Mouse (Mus musculus) heart, embryonic 12.5 days (tissue): ENCODE data around the gene Ano10. TPM values are rescaled to one million over a fixed set of nuclear protein-coding genes. Genes with fewer than 3 reads are reported as not detected.

Experiments used
- ATAC-seq: fragments of 200-750 bp; cut with Nextera tagmentation; 2 replicates; pipeline ENCODE4 v1.8.0; 2017; ENCODE audit warnings: moderate TSS enrichment, moderate library complexity; ENCODE audit not compliant: insufficient number of reproducible peaks, low FRiP score
- H3K27ac ChIP-seq: fragments of 300-500 bp; sonication (generic); 2 replicates; pipeline ENCODE4 v1.5.1; 2016; ENCODE audit warnings: mild to moderate bottlenecking, moderate library complexity; ENCODE audit not compliant: poor library complexity, severe bottlenecking
- H3K27me3 ChIP-seq: fragments of 300-500 bp; sonication (generic); replicated peaks from 2 replicates; pipeline ENCODE4 v1.6.1; 2016; ENCODE audit warnings: mild to moderate bottlenecking, moderate library complexity
- H3K36me3 ChIP-seq: fragments of 300-500 bp; sonication (generic); 2 replicates; pipeline ENCODE4 v1.6.1; 2016; ENCODE audit warnings: mild to moderate bottlenecking, moderate library complexity
- H3K4me1 ChIP-seq: fragments of 300-500 bp; sonication (generic); replicated peaks from 2 replicates; pipeline ENCODE4 v1.6.1; 2016; ENCODE audit warnings: mild to moderate bottlenecking
- H3K4me2 ChIP-seq: fragments of 300-500 bp; sonication (generic); 2 replicates; pipeline ENCODE4 v1.6.1; 2016; ENCODE audit warnings: mild to moderate bottlenecking, moderate library complexity
- H3K4me3 ChIP-seq: fragments of 300-500 bp; sonication (generic); 2 replicates; pipeline ENCODE4 v1.5.1; 2016; ENCODE audit warnings: mild to moderate bottlenecking
- H3K9ac ChIP-seq: fragments of 300-500 bp; sonication (generic); 2 replicates; pipeline ENCODE4 v1.6.1; 2016; ENCODE audit warnings: mild to moderate bottlenecking, moderate library complexity
- H3K9me3 ChIP-seq: fragments of 300-500 bp; sonication (generic); replicated peaks from 2 replicates; pipeline ENCODE4 v1.6.1; 2016; ENCODE audit warnings: mild to moderate bottlenecking, moderate library complexity
- WGBS: fragments of 180-500 bp; shearing (Covaris S2); methylation state at CpG from one replicate; pipeline ENCODE4 v1.1.7; 2016; 5-methylcytosine and 5-hydroxymethylcytosine counted together
- polyA plus RNA-seq: library from polyadenylated mRNA; unstranded; fragments of >200 nt; fragmentation: Nextera tagmentation; extraction: Ambion mirVana; gene quantifications from 2 replicates; pipeline ENCODE4 v1.2.1, GENCODE M21; 2016

The Ano10 gene
- polyA plus RNA-seq, 1 experiment from 2014 or later: 34.7 TPM

DNA sequence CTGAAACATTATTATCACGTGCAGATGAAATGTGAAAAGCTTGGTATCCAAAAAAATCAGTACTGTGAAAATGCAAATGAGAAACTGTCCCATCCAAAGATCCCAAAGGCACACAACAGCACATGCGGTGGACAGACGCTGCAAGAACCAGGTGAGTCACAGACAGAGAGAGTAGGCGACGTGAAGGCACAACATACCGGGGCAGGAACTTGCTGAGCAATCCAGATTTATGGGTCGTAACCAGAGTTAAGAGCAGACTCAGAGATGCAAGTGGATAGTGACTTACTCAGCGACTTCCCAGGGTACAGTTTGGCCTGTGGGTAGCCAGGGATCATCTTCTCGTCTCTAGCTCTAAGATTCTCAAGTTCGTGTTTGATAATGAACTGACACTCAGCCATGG, 23.3 kb downstream of the Ano10 start:
- ATAC-seq: no peak
- H3K36me3 ChIP-seq: peaks cover 42% of the 10 kb centered on the region
- peaks cover 2% of the 10 kb centered on the region for H3K4me1 ChIP-seq
- H3K9ac ChIP-seq: no peak overlapping the region
- no peak overlapping the region for H3K27ac ChIP-seq
- WGBS: 78% methylated on average over 10 of the region's 10 CpGs
- H3K27me3 ChIP-seq: no peaks in the 10 kb centered on the region
- no peak overlapping the region for H3K4me3 ChIP-seq
- no peak overlapping the region for H3K4me2 ChIP-seq
- H3K9me3 ChIP-seq: no peaks in the 10 kb centered on the region

DNA sequence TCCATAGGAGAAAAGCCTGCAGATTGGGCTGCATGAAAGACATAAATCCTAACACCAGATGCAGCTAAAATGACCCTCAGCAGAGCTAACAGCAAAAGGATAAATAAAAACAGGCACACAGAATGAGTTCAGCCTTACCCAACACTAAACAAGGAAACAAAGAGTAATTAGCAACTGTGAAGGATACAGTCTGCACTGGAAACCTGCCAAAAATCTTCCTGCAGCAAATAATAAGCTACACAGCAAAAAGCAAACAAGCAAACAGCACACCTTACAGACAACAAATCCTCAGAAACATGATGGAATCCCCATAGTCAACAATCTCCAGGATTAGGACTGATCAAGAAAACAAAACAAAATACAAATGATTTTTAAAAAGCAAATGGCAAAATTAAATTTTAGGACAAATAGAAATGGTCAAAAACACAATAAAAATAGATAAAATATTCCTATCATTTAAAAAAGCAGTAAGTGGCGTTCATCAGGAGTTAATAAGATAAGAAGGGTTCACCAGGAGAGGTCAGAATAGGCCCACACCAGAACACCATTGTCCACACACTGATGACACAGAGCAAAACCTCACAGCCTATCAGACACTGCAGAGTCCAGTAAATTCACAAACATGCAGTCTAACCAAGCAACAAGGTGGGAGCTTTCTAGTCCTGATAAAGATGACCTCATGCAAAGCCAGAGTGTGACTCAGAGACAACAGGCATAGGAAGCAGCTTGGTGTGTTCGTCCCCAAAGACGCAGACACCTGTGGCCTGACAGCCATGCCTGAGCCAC, 24.8 kb downstream of the Ano10 start:
- Histone ChIP-seq H3K9me3 (no peaks in the 10 kb centered on the region), H3K27me3 (no peaks in the 10 kb centered on the region), H3K4me2 (no peak overlapping the region), H3K9ac (no peak overlapping the region), H3K4me3 (no peak overlapping the region), H3K36me3 (peaks cover 36% of the 10 kb centered on the region), H3K27ac (no peak overlapping the region), H3K4me1 (peaks cover 11% of the 10 kb centered on the region)
- ATAC-seq: no peak
- WGBS: 73% methylated on average over 3 of the region's 3 CpGs

DNA sequence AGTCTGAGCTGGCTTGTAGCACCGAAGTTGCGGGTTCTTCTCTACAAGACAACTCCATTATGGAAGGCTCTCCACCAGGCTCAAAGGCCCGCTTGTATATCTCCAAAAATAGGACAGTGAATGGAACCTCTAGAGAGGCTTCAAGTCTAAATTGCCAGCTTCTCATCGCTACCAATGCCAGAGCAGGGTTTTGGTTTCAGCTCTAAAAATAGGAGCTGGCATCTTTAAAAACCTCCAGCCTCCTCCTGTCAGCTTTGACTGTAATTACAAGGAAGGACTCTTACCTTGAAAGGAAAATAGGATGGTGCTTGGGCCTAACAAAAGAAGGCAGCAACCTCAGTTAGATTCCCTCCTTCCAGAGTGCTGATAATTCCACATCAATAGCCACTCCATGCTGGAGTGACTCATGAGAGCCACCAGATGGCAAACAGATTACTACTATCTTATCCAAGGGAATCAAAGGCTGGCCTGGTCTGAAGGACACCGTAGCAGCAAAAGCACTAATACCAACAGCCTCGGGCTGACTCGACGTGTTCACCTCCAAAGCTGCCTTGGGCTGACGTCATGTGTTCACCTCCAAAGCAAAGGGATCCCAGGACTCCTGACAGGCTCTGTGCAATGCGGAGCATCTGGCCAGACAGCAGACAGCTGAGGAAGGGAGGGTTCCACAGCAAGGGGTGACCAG, 28.6 kb downstream of the Ano10 start:
- Histone ChIP-seq H3K4me1 (peaks cover 11% of the 10 kb centered on the region), H3K36me3 (peaks cover 33% of the 10 kb centered on the region), H3K9me3 (no peaks in the 10 kb centered on the region), H3K4me3 (no peak overlapping the region), H3K9ac (no peak overlapping the region), H3K27ac (no peak overlapping the region), H3K27me3 (no peaks in the 10 kb centered on the region), H3K4me2 (no peak overlapping the region)
- no peak for ATAC-seq
- 52% methylated on average over 10 of the region's 10 CpGs for WGBS

DNA sequence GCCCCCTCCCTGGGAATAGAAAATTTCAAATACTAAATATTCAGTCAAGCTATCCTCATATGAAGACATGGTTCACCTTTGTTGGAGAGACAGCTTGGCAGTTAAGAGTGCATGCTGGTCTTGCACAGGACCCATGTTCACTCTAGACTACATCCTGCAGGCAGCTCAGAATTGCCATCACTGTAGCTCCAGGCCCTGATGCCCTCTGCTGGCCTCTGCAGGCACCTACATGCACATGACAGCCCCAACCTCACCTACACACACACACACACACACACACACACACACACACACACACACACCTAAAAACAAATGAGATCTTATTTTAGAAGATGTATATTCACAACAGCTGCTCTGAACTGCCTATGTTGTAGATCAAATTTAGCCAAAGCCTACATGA, 31.1 kb downstream of the Ano10 start:
- Histone ChIP-seq H3K9me3 (no peaks in the 10 kb centered on the region), H3K36me3 (peaks cover 45% of the 10 kb centered on the region), H3K4me1 (peaks cover 11% of the 10 kb centered on the region), H3K9ac (no peak overlapping the region), H3K4me2 (no peak overlapping the region), H3K27ac (no peak overlapping the region), H3K4me3 (no peak overlapping the region), H3K27me3 (no peaks in the 10 kb centered on the region)
- no peak for ATAC-seq

DNA sequence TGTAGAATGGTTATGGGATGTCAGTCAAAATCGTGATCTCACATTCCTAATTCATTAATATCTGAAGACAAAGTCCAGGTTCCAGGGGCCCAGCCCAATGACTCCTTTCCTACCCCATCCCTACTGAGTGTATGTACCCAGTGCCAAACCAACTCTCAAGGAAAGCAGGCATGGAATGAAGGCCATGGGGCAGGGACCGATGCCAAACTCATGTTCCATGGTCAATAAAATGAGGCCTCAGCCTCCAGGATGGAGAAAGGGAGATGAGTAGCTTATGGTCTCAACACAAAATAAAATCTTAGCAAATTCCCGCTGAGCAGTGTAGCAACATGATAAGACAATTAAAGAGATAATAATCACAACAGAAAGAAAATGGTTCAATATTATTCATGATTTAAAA, 39.8 kb downstream of the Ano10 start:
- peaks cover 70% of the 10 kb centered on the region for H3K36me3 ChIP-seq
- WGBS: 81% methylated on average over 3 of the region's 3 CpGs

DNA sequence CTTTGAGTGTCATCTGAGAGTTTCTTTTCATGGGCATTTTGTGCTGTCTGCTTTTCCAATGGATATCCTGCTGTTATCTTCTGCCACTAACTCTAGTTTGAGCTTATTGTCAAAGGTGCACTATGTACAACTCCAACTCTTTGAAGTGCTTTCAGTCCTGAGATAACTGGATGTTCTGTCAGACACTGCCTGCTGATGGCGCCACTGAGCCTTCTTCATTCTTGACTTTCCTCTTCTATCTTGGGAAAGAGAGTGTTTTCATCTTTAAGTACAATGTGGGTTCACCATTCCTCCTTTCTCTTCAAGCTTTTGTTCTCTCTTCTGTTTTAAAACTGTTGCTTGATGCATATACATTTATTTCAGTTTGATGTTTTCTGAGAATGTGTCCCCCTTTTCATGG, 42.1 kb downstream of the Ano10 start:
- no peak for ATAC-seq
- Histone ChIP-seq H3K27me3 (no peaks in the 10 kb centered on the region), H3K4me3 (no peak overlapping the region), H3K9ac (no peak overlapping the region), H3K4me2 (no peak overlapping the region), H3K36me3 (peaks cover 55% of the 10 kb centered on the region), H3K9me3 (0 out of 2 replicates have a peak, but pooled peaks cover 3% of the 10 kb centered on the region), H3K27ac (no peak overlapping the region), H3K4me1 (no peaks in the 10 kb centered on the region)
- 71% methylated on average over 1 of the region's 1 CpGs for WGBS

More for the DNA sequence above, 39.8 kb downstream of the Ano10 start:
- ATAC-seq: no peak
- Histone ChIP-seq H3K4me1 (no peaks in the 10 kb centered on the region), H3K4me2 (no peak overlapping the region), H3K9ac (no peak overlapping the region), H3K27ac (no peak overlapping the region), H3K27me3 (no peaks in the 10 kb centered on the region), H3K9me3 (0 out of 2 replicates have a peak, but pooled peaks cover 3% of the 10 kb centered on the region), H3K4me3 (no peak overlapping the region)

DNA sequence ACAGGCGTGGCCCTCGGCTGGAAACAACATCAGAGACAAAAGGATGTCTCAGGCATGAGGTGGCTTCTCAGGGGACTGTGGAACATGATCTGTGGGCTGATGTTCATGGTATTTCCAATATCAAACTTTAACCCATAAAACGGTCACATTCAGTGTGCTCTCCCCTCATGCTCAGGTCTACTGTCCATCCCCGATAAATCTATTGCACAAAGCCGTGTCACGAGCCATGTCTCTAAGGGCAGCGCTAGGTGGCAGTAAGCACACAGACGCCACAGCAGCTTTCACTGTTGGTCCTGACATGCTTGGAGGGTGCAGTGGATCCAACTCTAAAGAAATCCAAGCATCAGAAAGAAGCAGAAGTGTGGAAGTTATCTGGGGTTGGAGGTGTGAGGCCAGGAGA, 46.1 kb downstream of the Ano10 start:
- Histone ChIP-seq H3K9me3 (0 out of 2 replicates have a peak, but pooled peaks cover 3% of the 10 kb centered on the region), H3K27ac (no peak overlapping the region), H3K4me3 (no peak overlapping the region), H3K9ac (no peak overlapping the region), H3K27me3 (no peaks in the 10 kb centered on the region), H3K4me1 (peaks cover 2% of the 10 kb centered on the region), H3K36me3 (peaks cover 31% of the 10 kb centered on the region), H3K4me2 (no peak overlapping the region)
- no peak for ATAC-seq
- 33% methylated on average over 8 of the region's 8 CpGs for WGBS

DNA sequence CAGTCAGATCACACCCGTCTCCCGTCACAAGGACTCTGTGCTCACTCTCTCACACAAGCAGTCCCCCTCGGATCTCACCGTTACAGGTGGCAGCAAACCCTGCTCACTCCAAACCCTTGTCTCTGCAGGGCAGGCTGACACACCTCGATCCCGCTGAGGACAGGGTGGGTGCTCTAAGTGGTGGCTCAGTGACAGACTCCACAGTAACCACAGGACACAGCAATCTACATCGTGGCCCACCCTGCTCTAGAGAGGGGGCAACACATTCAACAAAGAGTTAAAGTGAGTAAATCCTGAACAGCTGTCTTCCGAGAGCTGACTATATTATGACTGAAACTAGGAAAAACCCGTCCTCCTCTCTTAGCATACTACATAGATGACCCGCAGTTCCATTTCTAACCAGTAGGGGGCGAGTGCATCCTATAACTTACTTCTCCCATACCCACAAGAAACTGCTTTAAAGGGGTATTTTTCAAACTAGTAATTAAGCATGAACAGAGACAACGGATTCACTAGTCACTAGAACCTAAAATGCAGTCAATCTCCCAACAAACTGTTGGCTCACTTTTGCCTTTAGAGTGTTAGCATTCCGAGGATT, 46.7 kb downstream of the Ano10 start:
- Histone ChIP-seq H3K9me3 (no peaks in the 10 kb centered on the region), H3K36me3 (peaks cover 26% of the 10 kb centered on the region), H3K9ac (no peak overlapping the region), H3K4me2 (no peak overlapping the region), H3K27ac (no peak overlapping the region), H3K27me3 (no peaks in the 10 kb centered on the region), H3K4me3 (no peak overlapping the region), H3K4me1 (peaks cover 9% of the 10 kb centered on the region)
- no peak for ATAC-seq
- 44% methylated on average over 13 of the region's 13 CpGs for WGBS

DNA sequence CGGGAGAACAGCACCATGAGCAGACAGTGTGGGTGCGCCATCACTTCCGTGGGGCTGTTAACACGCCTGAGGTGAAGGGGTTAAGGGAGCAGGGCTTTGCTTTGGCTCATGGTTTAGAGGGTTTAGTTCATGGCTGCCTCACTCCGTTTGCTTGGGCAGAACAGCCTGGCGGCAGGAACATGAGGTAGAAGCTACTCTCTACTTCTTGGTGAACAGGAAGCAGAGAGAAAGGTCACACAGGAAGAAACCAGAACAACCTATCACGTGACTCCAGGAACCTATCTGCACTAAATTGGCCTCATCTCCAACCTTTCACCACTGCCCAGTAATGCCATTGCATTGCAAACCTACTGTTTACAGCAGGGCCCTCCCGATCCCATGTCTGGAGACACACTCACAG, 48.3 kb downstream of the Ano10 start:
- H3K4me1 ChIP-seq: peaks cover 24% of the 10 kb centered on the region
- H3K27ac ChIP-seq: no peak overlapping the region
- H3K36me3 ChIP-seq: peaks cover 12% of the 10 kb centered on the region; the same call in 1 of the 2 replicates
- no peak overlapping the region for H3K4me2 ChIP-seq
- H3K4me3 ChIP-seq: no peak overlapping the region
- no peak overlapping the region for H3K9ac ChIP-seq
- ATAC-seq: no peak
- H3K9me3 ChIP-seq: no peaks in the 10 kb centered on the region
- H3K27me3 ChIP-seq: no peaks in the 10 kb centered on the region
- WGBS: 83% methylated on average over 8 of the region's 8 CpGs

DNA sequence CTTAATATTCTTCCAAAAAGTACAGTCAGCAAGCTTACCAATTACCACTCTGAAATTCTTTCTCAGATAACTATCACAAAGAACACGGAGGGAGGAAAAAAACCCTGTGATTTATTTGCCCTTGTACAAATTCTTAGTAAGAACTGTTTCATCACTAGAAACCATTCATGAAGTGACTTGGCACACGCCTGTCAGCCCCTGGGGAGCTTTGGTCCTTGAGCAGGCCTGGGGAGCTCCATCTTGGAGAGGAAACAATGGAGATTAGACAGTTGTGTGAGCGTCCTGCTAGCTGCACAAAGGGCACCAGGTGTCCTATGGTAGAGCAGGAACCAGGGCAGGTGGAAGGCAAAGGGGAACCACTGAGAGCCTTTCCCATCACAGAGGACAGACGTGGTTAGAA, 48.8 kb downstream of the Ano10 start:
- Histone ChIP-seq H3K9ac (no peak overlapping the region), H3K27ac (no peak overlapping the region), H3K36me3 (peaks cover 12% of the 10 kb centered on the region; the same call in 1 of the 2 replicates), H3K4me3 (no peak overlapping the region), H3K27me3 (no peaks in the 10 kb centered on the region), H3K4me1 (peaks cover 28% of the 10 kb centered on the region), H3K4me2 (no peak overlapping the region), H3K9me3 (no peaks in the 10 kb centered on the region)
- no peak for ATAC-seq
- 72% methylated on average over 4 of the region's 4 CpGs for WGBS

DNA sequence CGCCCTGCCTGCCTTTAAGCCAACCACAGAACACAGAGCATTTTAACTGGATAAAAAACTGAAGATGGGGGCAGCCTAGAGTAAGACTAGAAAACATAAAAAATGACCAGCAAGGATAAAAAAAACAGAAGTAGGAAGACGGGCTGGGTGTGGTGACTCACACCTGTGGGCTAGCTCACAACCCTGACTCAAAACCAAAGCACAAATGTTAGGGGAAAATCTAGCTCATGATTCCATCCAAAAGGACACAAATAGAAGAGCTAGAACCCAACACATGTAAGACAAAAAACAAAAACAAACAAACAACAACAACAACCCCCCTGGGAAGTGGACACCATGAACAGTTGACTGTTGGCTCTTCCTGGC, 49.4 kb downstream of the Ano10 start:
- no peak for ATAC-seq
- peaks cover 32% of the 10 kb centered on the region for H3K4me1 ChIP-seq
- H3K27ac ChIP-seq: no peak overlapping the region
- no peaks in the 10 kb centered on the region for H3K27me3 ChIP-seq
- peaks cover 8% of the 10 kb centered on the region; the same call in 1 of the 2 replicates for H3K36me3 ChIP-seq
- no peak overlapping the region for H3K4me3 ChIP-seq
- H3K9ac ChIP-seq: no peak overlapping the region
- 33% methylated on average over 2 of the region's 2 CpGs for WGBS
- no peak overlapping the region for H3K4me2 ChIP-seq
- H3K9me3 ChIP-seq: no peaks in the 10 kb centered on the region
